Mouse (Mus musculus) hindbrain, embryonic 10.5 days (tissue): Measurements from ENCODE around the gene Zfp773. TPM values are rescaled to one million over a fixed set of nuclear protein-coding genes. Genes with fewer than 3 reads are reported as not detected.

ENCODE experiments used
- polyA plus RNA-seq: library from polyadenylated mRNA; unstranded; fragments of >200 nt; fragmentation: Nextera tagmentation; extraction: Ambion mirVana; gene quantifications from 2 replicates; pipeline ENCODE4 v1.2.1, GENCODE M21; 2016

Gene Zfp773
- polyA plus RNA-seq, 1 experiment from 2014 or later, result 6.1 TPM

Other genes starting within 250 kb of the Zfp773 start
- gene Aurkc, start 141.5 kb downstream of the Zfp773 start, polyA plus RNA-seq, result not detected in 2 replicates
- gene Zfp954, start 15.3 kb downstream of the Zfp773 start, polyA plus RNA-seq, result 15.1 and 17.2 TPM in 2 replicates
- 2.8 and 3.3 TPM in 2 replicates for gene Zfp418, start 34.6 kb upstream of the Zfp773 start, polyA plus RNA-seq
- 9.1 and 9.2 TPM in 2 replicates for gene Zfp772, start 73.2 kb upstream of the Zfp773 start, polyA plus RNA-seq
- 0.44 TPM in 1 of 2 replicates, not detected in the other for gene Vmn2r29, start 110.6 kb upstream of the Zfp773 start, polyA plus RNA-seq
- 0.92 and 2.0 TPM in 2 replicates for gene Gm45844, start 141.5 kb upstream of the Zfp773 start, polyA plus RNA-seq
- gene Clcn4, start 164.1 kb upstream of the Zfp773 start, polyA plus RNA-seq, result 44.7 and 54.2 TPM in 2 replicates
- not detected in 2 replicates for gene Vmn2r30, start 200.9 kb upstream of the Zfp773 start, polyA plus RNA-seq
- not detected in 2 replicates for gene Gm45783, start 237.8 kb upstream of the Zfp773 start, polyA plus RNA-seq